Mouse (Mus musculus): ENCODE results near the gene Stat3. TPM values are rescaled to one million over a fixed set of nuclear protein-coding genes. Genes with fewer than 3 reads are reported as not detected.

Stat3 gene
- polyA plus RNA-seq, 1 experiment from 2014 or later = 46.5 TPM

DNA sequence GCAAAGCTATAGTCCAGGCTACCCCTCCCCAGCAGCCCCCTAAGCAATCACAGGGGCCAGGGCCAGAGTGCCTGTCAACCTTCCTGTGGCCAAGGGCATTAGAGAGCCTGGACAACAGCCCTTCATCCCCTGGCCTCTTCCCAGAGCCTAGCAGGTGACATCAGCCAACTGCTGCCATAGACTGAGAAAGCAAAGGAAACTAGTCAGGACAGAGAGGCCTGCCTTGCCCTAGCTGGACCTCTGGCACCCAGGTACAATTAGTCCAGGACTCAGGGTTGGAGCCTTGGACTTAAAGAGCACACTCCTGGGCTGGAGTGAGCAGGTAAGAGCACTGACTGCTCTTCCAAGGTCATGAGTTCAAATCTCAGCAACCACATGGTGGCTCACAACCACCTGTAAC lies 53.9 kb downstream of the Stat3 start:
- Histone ChIP-seq H3K27ac (0 out of 2 replicates have a peak overlapping the region, but pooled peaks have one; percentile 1), H3K4me3 (replicated peaks) (no peak overlapping the region), H3K4me1 (peaks cover 1% of the 10 kb centered on the region; the same call in 1 of the 2 replicates), H3K27me3 (replicated peaks) (no peaks in the 10 kb centered on the region), H3K9ac (no peak overlapping the region), H3K9me3 (no peaks in the 10 kb centered on the region), H3K36me3 (peaks cover 5% of the 10 kb centered on the region), H3K4me2 (no peak overlapping the region)
- ATAC-seq (ENCODE audit: insufficient read depth, low FRiP score, low read depth) = no peak

GRCm38 (mm10) chr11:100883640-100884039 lies 55.7 kb downstream of the Stat3 start:
- no peak for ATAC-seq (ENCODE audit: insufficient read depth, low FRiP score, low read depth)
- no peak overlapping the region for H3K27ac ChIP-seq
- H3K4me1 ChIP-seq = peaks cover 4% of the 10 kb centered on the region; the same call in 1 of the 2 replicates
- no peaks in the 10 kb centered on the region for H3K27me3 ChIP-seq (replicated peaks)
- H3K4me2 ChIP-seq = no peak overlapping the region
- H3K36me3 ChIP-seq = 0 out of 2 replicates have a peak, but pooled peaks cover 4% of the 10 kb centered on the region
- 91% methylated on average over 10 of the region's 10 CpGs for WGBS
- H3K4me3 ChIP-seq (replicated peaks) = no peak overlapping the region
- no peaks in the 10 kb centered on the region for H3K9me3 ChIP-seq
- no peak overlapping the region for H3K9ac ChIP-seq

DNA sequence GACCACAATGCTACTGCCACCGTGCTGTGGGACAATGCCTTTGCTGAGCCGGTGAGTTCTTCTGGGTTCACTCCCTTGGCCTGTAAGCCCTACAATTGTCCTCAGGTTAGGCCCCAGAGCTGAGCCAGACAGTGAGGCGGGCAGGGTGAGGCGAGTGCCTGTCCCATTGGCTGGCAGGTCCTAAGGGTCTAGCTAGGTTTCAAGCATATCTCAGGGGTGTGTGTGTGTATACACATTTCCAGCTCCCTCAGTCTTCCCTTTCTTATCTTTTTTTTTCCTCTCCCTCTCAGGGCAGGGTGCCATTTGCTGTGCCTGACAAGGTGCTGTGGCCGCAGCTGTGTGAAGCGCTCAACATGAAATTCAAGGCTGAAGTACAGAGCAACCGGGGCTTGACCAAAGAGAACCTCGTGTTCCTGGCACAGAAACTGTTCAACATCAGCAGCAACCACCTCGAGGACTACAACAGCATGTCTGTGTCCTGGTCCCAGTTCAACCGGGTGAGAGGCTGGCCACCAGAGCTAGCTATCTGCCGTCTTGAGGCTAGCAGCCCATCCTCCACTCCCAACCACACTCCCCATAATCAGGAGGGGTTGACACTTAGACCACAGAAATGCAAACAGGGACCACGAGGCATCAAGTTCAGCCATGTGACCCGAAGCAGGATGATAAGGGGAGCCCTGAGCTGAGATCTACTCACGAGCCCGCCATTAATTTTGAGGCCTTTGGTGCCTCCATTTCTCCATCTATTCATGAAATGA lies 59.8 kb downstream of the Stat3 start:
- Histone ChIP-seq H3K36me3 (0 out of 2 replicates have a peak, but pooled peaks cover 4% of the 10 kb centered on the region), H3K9me3 (no peaks in the 10 kb centered on the region), H3K4me1 (peaks cover 4% of the 10 kb centered on the region; the same call in 1 of the 2 replicates), H3K9ac (no peak overlapping the region), H3K4me3 (replicated peaks) (no peak overlapping the region), H3K27ac (no peak overlapping the region), H3K27me3 (replicated peaks) (no peaks in the 10 kb centered on the region), H3K4me2 (no peak overlapping the region)
- WGBS = 72% methylated on average over 15 of the region's 15 CpGs
- ATAC-seq (ENCODE audit: insufficient read depth, low FRiP score, low read depth) = peak; percentile 88

DNA sequence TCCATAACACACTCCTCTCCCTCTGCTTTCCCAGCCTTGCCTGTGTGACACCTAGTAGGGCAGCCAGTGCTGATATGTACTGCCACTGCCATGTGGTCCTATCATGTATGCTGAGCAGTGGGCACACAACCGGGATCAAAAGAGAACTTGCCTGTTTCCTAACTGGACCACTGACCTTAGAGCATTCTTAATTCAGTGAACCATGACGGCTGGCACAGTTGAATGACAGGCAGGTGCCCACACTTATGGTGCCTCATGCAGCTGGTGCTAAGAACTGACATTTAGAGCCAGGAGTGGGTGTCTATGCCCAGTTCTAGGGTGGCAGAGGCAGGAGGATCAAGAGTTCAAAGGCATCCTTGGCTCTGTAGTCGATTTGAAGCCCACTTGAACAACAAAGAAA lies 63.6 kb downstream of the Stat3 start:
- H3K36me3 ChIP-seq = 0 out of 2 replicates have a peak, but pooled peaks cover 4% of the 10 kb centered on the region
- no peak overlapping the region for H3K9ac ChIP-seq
- H3K4me2 ChIP-seq = no peak overlapping the region
- ATAC-seq (ENCODE audit: insufficient read depth, low FRiP score, low read depth) = no peak
- no peaks in the 10 kb centered on the region for H3K27me3 ChIP-seq (replicated peaks)
- no peak overlapping the region for H3K27ac ChIP-seq
- WGBS = 78% methylated on average over 3 of the region's 3 CpGs
- no peak overlapping the region for H3K4me3 ChIP-seq (replicated peaks)
- H3K4me1 ChIP-seq = 0 out of 2 replicates have a peak, but pooled peaks cover 4% of the 10 kb centered on the region
- H3K9me3 ChIP-seq = no peaks in the 10 kb centered on the region

DNA sequence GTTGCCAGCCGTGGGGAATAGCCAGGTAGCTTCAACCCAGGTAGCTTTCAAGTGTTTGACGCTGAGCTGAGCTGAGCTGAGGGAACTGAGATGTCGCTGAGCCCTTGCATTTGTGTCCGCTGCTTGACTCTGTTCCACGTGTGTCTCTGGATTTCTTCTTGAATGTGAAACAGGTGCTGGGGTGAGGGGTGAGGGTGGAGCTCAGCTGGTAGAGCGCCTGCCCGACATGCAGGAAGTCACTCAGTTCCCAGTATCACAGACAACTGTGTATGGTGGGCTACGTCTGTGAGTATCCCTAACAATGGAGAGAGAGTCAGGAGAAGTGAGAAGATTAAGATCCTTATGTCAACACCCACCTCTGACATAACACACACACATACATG lies 68.4 kb downstream of the Stat3 start:
- ATAC-seq (ENCODE audit: insufficient read depth, low FRiP score, low read depth) = no peak
- Histone ChIP-seq H3K36me3 (no peaks in the 10 kb centered on the region), H3K9ac (no peak overlapping the region), H3K4me3 (replicated peaks) (no peak overlapping the region), H3K27ac (no peak overlapping the region), H3K9me3 (no peaks in the 10 kb centered on the region), H3K27me3 (replicated peaks) (no peaks in the 10 kb centered on the region), H3K4me1 (no peaks in the 10 kb centered on the region; the same call in 1 of the 2 replicates), H3K4me2 (no peak overlapping the region)
- 78% methylated on average over 8 of the region's 8 CpGs for WGBS

DNA sequence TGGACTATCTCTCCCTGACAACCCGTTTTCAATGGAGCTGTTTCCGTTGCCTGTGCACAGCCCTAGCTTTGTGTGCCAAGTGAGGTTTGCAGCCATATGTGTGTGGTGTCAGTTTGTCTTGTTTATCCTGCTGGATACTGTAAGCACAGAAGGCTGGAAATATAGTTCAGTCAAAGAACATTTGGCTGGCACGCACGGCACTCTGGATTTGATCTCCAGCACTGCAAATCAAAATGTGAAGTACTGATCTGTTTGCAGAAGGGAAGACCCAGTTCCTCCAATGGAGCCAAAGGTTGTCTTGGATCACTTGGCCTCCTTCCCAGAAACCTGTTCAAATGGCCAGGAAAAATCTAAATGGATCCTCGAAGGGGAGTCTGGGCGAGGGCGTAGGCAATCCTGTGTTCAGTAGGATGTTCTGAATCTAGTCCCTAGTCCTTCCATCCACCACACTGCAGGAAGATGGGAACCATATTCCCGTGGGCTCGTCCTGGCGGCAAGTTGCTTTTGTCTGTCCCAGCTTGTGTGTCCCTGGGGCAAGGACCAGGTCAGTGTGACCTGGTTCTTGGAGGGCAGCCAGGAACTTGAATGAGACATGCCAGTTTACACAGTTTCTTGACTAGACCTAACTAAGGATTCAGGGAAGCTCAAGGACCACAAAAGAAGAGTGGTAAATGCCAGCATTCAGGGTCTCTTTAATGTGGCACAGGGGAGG lies 68.9 kb downstream of the Stat3 start:
- Histone ChIP-seq H3K4me1 (no peaks in the 10 kb centered on the region; the same call in 1 of the 2 replicates), H3K4me3 (replicated peaks) (no peak overlapping the region), H3K9me3 (no peaks in the 10 kb centered on the region), H3K27me3 (replicated peaks) (no peaks in the 10 kb centered on the region), H3K27ac (no peak overlapping the region), H3K36me3 (no peaks in the 10 kb centered on the region), H3K4me2 (no peak overlapping the region), H3K9ac (no peak overlapping the region)
- no peak for ATAC-seq (ENCODE audit: insufficient read depth, low FRiP score, low read depth)
- 74% methylated on average over 10 of the region's 10 CpGs for WGBS

GRCm38 (mm10) chr11:100865618-100866017 lies 73.7 kb downstream of the Stat3 start:
- no peak overlapping the region for H3K4me2 ChIP-seq
- H3K4me3 ChIP-seq (replicated peaks) = no peak overlapping the region
- no peak for ATAC-seq (ENCODE audit: insufficient read depth, low FRiP score, low read depth)
- 71% methylated on average over 7 of the region's 7 CpGs for WGBS
- H3K27me3 ChIP-seq (replicated peaks) = no peaks in the 10 kb centered on the region
- H3K36me3 ChIP-seq = no peaks in the 10 kb centered on the region
- no peak overlapping the region for H3K9ac ChIP-seq
- peaks cover 2% of the 10 kb centered on the region for H3K4me1 ChIP-seq
- no peaks in the 10 kb centered on the region for H3K9me3 ChIP-seq
- no peak overlapping the region for H3K27ac ChIP-seq

GRCm38 (mm10) chr11:100863141-100863540 lies 76.2 kb downstream of the Stat3 start:
- no peak for ATAC-seq (ENCODE audit: insufficient read depth, low FRiP score, low read depth)
- Histone ChIP-seq H3K36me3 (no peaks in the 10 kb centered on the region), H3K27ac (no peak overlapping the region), H3K27me3 (replicated peaks) (no peaks in the 10 kb centered on the region), H3K4me1 (peaks cover 9% of the 10 kb centered on the region; the same call in 1 of the 2 replicates), H3K9me3 (no peaks in the 10 kb centered on the region), H3K9ac (no peak overlapping the region), H3K4me3 (replicated peaks) (no peak overlapping the region), H3K4me2 (no peak overlapping the region)
- 89% methylated on average over 10 of the region's 10 CpGs for WGBS

GRCm38 (mm10) chr11:100861836-100862235 lies 77.5 kb downstream of the Stat3 start:
- no peak for ATAC-seq (ENCODE audit: insufficient read depth, low FRiP score, low read depth)
- H3K9ac ChIP-seq = no peak overlapping the region
- H3K4me2 ChIP-seq = no peak overlapping the region
- no peaks in the 10 kb centered on the region for H3K9me3 ChIP-seq
- no peak overlapping the region for H3K27ac ChIP-seq
- H3K27me3 ChIP-seq (replicated peaks) = no peaks in the 10 kb centered on the region
- no peak overlapping the region for H3K4me3 ChIP-seq (replicated peaks)
- 41% methylated on average over 3 of the region's 3 CpGs for WGBS
- no peaks in the 10 kb centered on the region for H3K36me3 ChIP-seq
- H3K4me1 ChIP-seq = peaks cover 9% of the 10 kb centered on the region; the same call in 1 of the 2 replicates

GRCm38 (mm10) chr11:100861335-100861734 lies 78.0 kb downstream of the Stat3 start:
- no peaks in the 10 kb centered on the region for H3K36me3 ChIP-seq
- no peak for ATAC-seq (ENCODE audit: insufficient read depth, low FRiP score, low read depth)

GRCm38 (mm10) chr11:100860198-100861048 lies 78.9 kb downstream of the Stat3 start:
- H3K4me2 ChIP-seq = peak overlapping the region; percentile 79
- H3K27ac ChIP-seq = peak overlapping the region; percentile 23; the same call in 1 of the 2 replicates
- H3K36me3 ChIP-seq = no peaks in the 10 kb centered on the region
- no peaks in the 10 kb centered on the region for H3K27me3 ChIP-seq (replicated peaks)
- peak overlapping the region; percentile 55 for H3K4me3 ChIP-seq (replicated peaks)
- peak overlapping the region; percentile 55 for H3K9ac ChIP-seq
- H3K4me1 ChIP-seq = peaks cover 9% of the 10 kb centered on the region; the same call in 1 of the 2 replicates
- ATAC-seq (ENCODE audit: insufficient read depth, low FRiP score, low read depth) = peak; percentile 85
- no peaks in the 10 kb centered on the region for H3K9me3 ChIP-seq
- WGBS = 2% methylated on average over 49 of the region's 55 CpGs

More at GRCm38 (mm10) chr11:100861335-100861734, 78.0 kb downstream of the Stat3 start:
- H3K4me3 ChIP-seq (replicated peaks) = no peak overlapping the region
- WGBS = 75% methylated on average over 7 of the region's 7 CpGs
- H3K9me3 ChIP-seq = no peaks in the 10 kb centered on the region
- H3K27me3 ChIP-seq (replicated peaks) = no peaks in the 10 kb centered on the region
- H3K4me2 ChIP-seq = peak overlapping the region; percentile 79
- H3K4me1 ChIP-seq = peaks cover 9% of the 10 kb centered on the region; the same call in 1 of the 2 replicates
- no peak overlapping the region for H3K9ac ChIP-seq
- H3K27ac ChIP-seq = no peak overlapping the region

Data from stomach, embryonic 15.5 days (tissue).